Mouse (Mus musculus) stomach, postnatal 0 days (tissue): ENCODE results near the gene Cdk14. TPM values are rescaled to one million over a fixed set of nuclear protein-coding genes. Genes with fewer than 3 reads are reported as not detected.
A peak's percentile ranks its signal among the peaks of the same experiment; 100 is the strongest.

Source experiments
- ATAC-seq: fragments of 200-750 bp; cut with Nextera tagmentation; 2 replicates; pipeline ENCODE4 v1.8.0; 2017; ENCODE audit not compliant: low FRiP score, low TSS enrichment
- DNase-seq: peaks from one replicate; pipeline ENCODE4 v3.0.0-alpha.2; 2016; ENCODE audit warnings: low spot score
- H3K27ac ChIP-seq: fragments of 300-500 bp; sonication (generic); replicated peaks from 2 replicates; pipeline ENCODE4 v1.5.1; 2014; ENCODE audit warnings: mild to moderate bottlenecking, control low read depth
- H3K27me3 ChIP-seq: fragments of 300-500 bp; sonication (generic); 2 replicates; pipeline ENCODE4 v1.6.1; 2014; ENCODE audit warnings: low read length; ENCODE audit not compliant: control insufficient read depth, insufficient read depth
- H3K36me3 ChIP-seq: fragments of 300-500 bp; sonication (generic); 2 replicates; pipeline ENCODE4 v1.6.1; 2014; ENCODE audit warnings: low read length, mixed read lengths; ENCODE audit not compliant: control insufficient read depth, insufficient read depth
- H3K4me1 ChIP-seq: fragments of 300-500 bp; sonication (generic); replicated peaks from 2 replicates; pipeline ENCODE4 v1.6.1; 2014; ENCODE audit warnings: antibody characterized with exemption; ENCODE audit not compliant: control insufficient read depth, insufficient read depth
- H3K4me2 ChIP-seq: fragments of 300-500 bp; sonication (generic); replicated peaks from 2 replicates; pipeline ENCODE4 v1.6.1; 2014; ENCODE audit warnings: low read depth, mild to moderate bottlenecking, control low read depth, moderate library complexity
- H3K4me3 ChIP-seq: fragments of 300-500 bp; sonication (generic); 2 replicates; pipeline ENCODE4 v1.5.1; 2014; ENCODE audit warnings: low read depth, low read length, control low read depth
- H3K9ac ChIP-seq: fragments of 300-500 bp; sonication (generic); 2 replicates; pipeline ENCODE4 v1.6.1; 2014; ENCODE audit warnings: mild to moderate bottlenecking, low read length, control low read depth, mixed read lengths
- H3K9me3 ChIP-seq: fragments of 300-500 bp; sonication (generic); 2 replicates; pipeline ENCODE4 v1.6.1; 2016; ENCODE audit warnings: low read length; ENCODE audit not compliant: control insufficient read depth
- CTCF ChIP-seq: IDR thresholded peaks from 2 replicates; pipeline ENCODE4 v1.5.1; 2016; ENCODE audit warnings: antibody characterized with exemption, low read depth, mild to moderate bottlenecking, moderate library complexity
- EP300 ChIP-seq: optimal IDR thresholded peaks from 2 replicates; pipeline ENCODE3; 2016; ENCODE audit warnings: antibody characterized with exemption
- WGBS: fragments of 180-500 bp; shearing (Covaris S2); extraction: QIAGEN DNeasy Blood & Tissue Kit; methylation state at CpG from one replicate; pipeline ENCODE4 v1.1.7; 2014; 5-methylcytosine and 5-hydroxymethylcytosine counted together
- polyA plus RNA-seq: library from polyadenylated mRNA; unstranded; fragments of >200 nt; fragmentation: Nextera tagmentation; extraction: Ambion mirVana; gene quantifications from 2 replicates; pipeline ENCODE4 v1.2.1, GENCODE M21; 2015

The Cdk14 gene
- polyA plus RNA-seq, 1 experiment from 2014 or later = 6.1 TPM

GRCm38 (mm10) chr5:4979551-4979950 is 440.6 kb downstream of the Cdk14 start:
- no peak overlapping the region for H3K4me2 ChIP-seq
- H3K27ac ChIP-seq = no peak overlapping the region
- no peaks in the 10 kb centered on the region for H3K4me1 ChIP-seq
- H3K36me3 ChIP-seq = no peaks in the 10 kb centered on the region
- no peak for TF ChIP-seq CTCF
- TF ChIP-seq EP300 = no peak
- H3K4me3 ChIP-seq = no peak overlapping the region
- no peaks in the 10 kb centered on the region for H3K9me3 ChIP-seq
- ATAC-seq = no peak; the same call in 1 of the 2 replicates
- no peak for DNase-seq
- no peaks in the 10 kb centered on the region for H3K27me3 ChIP-seq
- H3K9ac ChIP-seq = no peak overlapping the region
- 92% methylated on average over 4 of the region's 4 CpGs for WGBS

GRCm38 (mm10) chr5:4973408-4973807 is 446.7 kb downstream of the Cdk14 start:
- Histone ChIP-seq H3K4me1 (no peaks in the 10 kb centered on the region), H3K27me3 (no peaks in the 10 kb centered on the region), H3K4me3 (no peak overlapping the region), H3K9me3 (no peaks in the 10 kb centered on the region), H3K27ac (no peak overlapping the region), H3K9ac (no peak overlapping the region), H3K4me2 (no peak overlapping the region), H3K36me3 (no peaks in the 10 kb centered on the region)
- no peak for TF ChIP-seq CTCF
- no peak for TF ChIP-seq EP300
- WGBS = 79% methylated on average over 1 of the region's 1 CpGs
- ATAC-seq (no peak), DNase-seq (no peak)

GRCm38 (mm10) chr5:4962063-4962610 is 458.0 kb downstream of the Cdk14 start:
- Histone ChIP-seq H3K36me3 (no peaks in the 10 kb centered on the region), H3K9ac (no peak overlapping the region), H3K27ac (no peak overlapping the region), H3K9me3 (no peaks in the 10 kb centered on the region), H3K4me2 (0 out of 2 replicates have a peak overlapping the region, but pooled peaks have one; percentile 18), H3K4me1 (no peaks in the 10 kb centered on the region), H3K4me3 (no peak overlapping the region), H3K27me3 (no peaks in the 10 kb centered on the region)
- ATAC-seq (peak; percentile 87), DNase-seq (peak; percentile 66)
- TF ChIP-seq CTCF (peak; percentile 98), EP300 (no peak)
- WGBS = 41% methylated on average over 15 of the region's 15 CpGs

GRCm38 (mm10) chr5:4961636-4962035 is 458.5 kb downstream of the Cdk14 start:
- WGBS = 82% methylated on average over 1 of the region's 1 CpGs
- no peaks in the 10 kb centered on the region for H3K4me1 ChIP-seq

GRCm38 (mm10) chr5:4959446-4959845 is 460.7 kb downstream of the Cdk14 start:
- Histone ChIP-seq H3K27ac (no peak overlapping the region), H3K9me3 (no peaks in the 10 kb centered on the region), H3K4me1 (no peaks in the 10 kb centered on the region), H3K4me2 (no peak overlapping the region), H3K4me3 (no peak overlapping the region), H3K27me3 (no peaks in the 10 kb centered on the region), H3K9ac (no peak overlapping the region), H3K36me3 (no peaks in the 10 kb centered on the region)
- no peak for DNase-seq
- no peak for ATAC-seq
- TF ChIP-seq CTCF (no peak), EP300 (no peak)
- WGBS = 22% methylated on average over 5 of the region's 5 CpGs

More at GRCm38 (mm10) chr5:4961636-4962035, 458.5 kb downstream of the Cdk14 start:
- H3K9ac ChIP-seq = no peak overlapping the region
- no peak for TF ChIP-seq EP300
- no peak for TF ChIP-seq CTCF
- H3K4me2 ChIP-seq = no peak overlapping the region
- no peaks in the 10 kb centered on the region for H3K36me3 ChIP-seq
- H3K9me3 ChIP-seq = no peaks in the 10 kb centered on the region
- no peak for DNase-seq
- H3K27ac ChIP-seq = no peak overlapping the region
- H3K4me3 ChIP-seq = no peak overlapping the region
- no peak for ATAC-seq
- no peaks in the 10 kb centered on the region for H3K27me3 ChIP-seq

- DNase-seq (no peak), ATAC-seq (no peak)
- Histone ChIP-seq H3K27me3 (no peaks in the 10 kb centered on the region), H3K9me3 (no peaks in the 10 kb centered on the region), H3K27ac (no peak overlapping the region), H3K4me3 (no peak overlapping the region), H3K9ac (no peak overlapping the region), H3K4me1 (no peaks in the 10 kb centered on the region), H3K36me3 (no peaks in the 10 kb centered on the region), H3K4me2 (no peak overlapping the region)
- WGBS = 87% methylated on average over 7 of the region's 7 CpGs
- no peak for TF ChIP-seq CTCF
- no peak for TF ChIP-seq EP300
Observed at GRCm38 (mm10) chr5:4955993-4956392, 464.1 kb downstream of the Cdk14 start.
